ENCODE assay signal across 9 mouse cellular contexts in genomic region chr11:81974577-81974976, GRCm38 (mm10). TPM values are rescaled to one million over a fixed set of nuclear protein-coding genes. Genes with fewer than 3 reads are reported as not detected.
DNase-seq lines count a peak whose midpoint lies in the region; ATAC-seq and TF ChIP-seq lines count a peak whose summit lies in the region.
"Had no signal": no experiment of that assay in that cellular context is flagged by ENCODE, and none has a peak within 500 bp of the region (broad histone marks: within the 10 kb centered on the region; RNA-seq: fewer than 3 reads in every experiment).

No protein-coding gene starts in this region.

- no peak overlapping the region for H3K27ac ChIP-seq in left cerebral cortex, adult 2 months
- no peak overlapping the region for H3K27ac ChIP-seq in cerebellum, adult 2 months (ENCODE audit: insufficient read depth, low read length)
- H3K27ac ChIP-seq in embryonic fibroblast, embryonic 13.5 days (ENCODE audit: insufficient read depth, low read length), result no peak overlapping the region
- no peak overlapping the region for H3K27ac ChIP-seq in liver, embryonic 11.5 days (ENCODE audit: low read depth, low read length)
- H3K27ac ChIP-seq: liver, embryonic 15.5 days had no signal

- no peaks in the 10 kb centered on the region; the same call in 1 of the 2 replicates for H3K27me3 ChIP-seq in cerebellum, adult 2 months (ENCODE audit: control insufficient read depth, insufficient read depth, low read length)
- peaks cover 4% of the 10 kb centered on the region; the same call in 1 of the 2 replicates for H3K27me3 ChIP-seq in liver, embryonic 11.5 days (replicated peaks; ENCODE audit: control insufficient read depth, insufficient read depth, low read length)

- no peaks in the 10 kb centered on the region for H3K4me1 ChIP-seq in cerebellum, adult 2 months (ENCODE audit: control insufficient read depth, insufficient read depth, low read length)
- no peaks in the 10 kb centered on the region for H3K4me1 ChIP-seq in embryonic fibroblast, embryonic 13.5 days (ENCODE audit: control insufficient read depth, insufficient read depth, low read length)
- no peaks in the 10 kb centered on the region for H3K4me1 ChIP-seq in liver, embryonic 11.5 days (replicated peaks; ENCODE audit: control insufficient read depth, insufficient read depth, low read length)
- H3K4me1 ChIP-seq: liver, embryonic 15.5 days had no signal

- H3K9me3 ChIP-seq in liver, embryonic 11.5 days (ENCODE audit: control insufficient read depth, low read length), result no peaks in the 10 kb centered on the region
- H3K9me3 ChIP-seq: liver, embryonic 15.5 days had no signal

- H3K36me3 ChIP-seq in liver, embryonic 11.5 days (ENCODE audit: control insufficient read depth, insufficient read depth, low read length), result no peaks in the 10 kb centered on the region
- H3K36me3 ChIP-seq: liver, embryonic 15.5 days had no signal

- H3K4me2 ChIP-seq in liver, embryonic 11.5 days, result no peak overlapping the region
- H3K4me2 ChIP-seq: liver, embryonic 15.5 days had no signal

- TF ChIP-seq CTCF in left cerebral cortex, adult 2 months (IDR thresholded peaks at IDR 0.05), result peak; percentile 70
- peak; percentile 50 for TF ChIP-seq CTCF in cerebellum, adult 2 months (IDR thresholded peaks at IDR 0.05; ENCODE audit: borderline replicate concordance, insufficient read depth, low read depth, low read length)
- TF ChIP-seq CTCF in embryonic fibroblast, embryonic 13.5 days (IDR thresholded peaks at IDR 0.05; ENCODE audit: borderline replicate concordance, insufficient read depth, low read length), result peak; percentile 62

- no peak for TF ChIP-seq POLR2A in cerebellum, adult 2 months (IDR thresholded peaks at IDR 0.05; ENCODE audit: borderline replicate concordance, insufficient read depth, low read length)
- TF ChIP-seq POLR2A in embryonic fibroblast, embryonic 13.5 days (IDR thresholded peaks at IDR 0.05; ENCODE audit: low read depth, low read length), result no peak

- no peak overlapping the region for H3K9ac ChIP-seq in liver, embryonic 11.5 days (ENCODE audit: low read depth, low read length)
- H3K9ac ChIP-seq: liver, embryonic 15.5 days had no signal

- 40% methylated on average over 5 of the region's 5 CpGs for WGBS in cerebellum, adult 2 months
- WGBS in liver, embryonic 11.5 days, result 38% methylated on average over 5 of the region's 5 CpGs

- H3K4me3 ChIP-seq in left cerebral cortex, adult 2 months, result no peak overlapping the region
- no peak overlapping the region for H3K4me3 ChIP-seq in cerebellum, adult 2 months (replicated peaks; ENCODE audit: insufficient read depth, low read depth, low read length)
- no peak overlapping the region for H3K4me3 ChIP-seq in embryonic fibroblast, embryonic 13.5 days (ENCODE audit: insufficient read depth, low read length)
- H3K4me3 ChIP-seq in liver, embryonic 11.5 days (ENCODE audit: low read depth, low read length), result no peak overlapping the region
- H3K4me3 ChIP-seq: liver, embryonic 15.5 days had no signal

- intact Hi-C loops in left cerebral cortex, adult 2 months (cut with DNase I), result loop anchor here (2.0 to 5.0 kb wide), 2 partner anchors 207 to 340 kb away; no protein-coding TSS in a partner anchor
- intact Hi-C loops in heart, postnatal 25 days (cut with DNase I), result loop anchor here (10.0 kb wide), 1 partner anchor 340 kb away; no protein-coding TSS in a partner anchor

- DNase-seq in left cerebral cortex, adult 2 months (ENCODE audit: extremely low spot score in 1 of 2, low spot score in 2 of 2), result no peak
- no peak for DNase-seq in left cerebral cortex, adult 8-10 months (ENCODE audit: low spot score in 2 of 2)
- DNase-seq in cerebellum, adult 2 months, result peak; percentile 8 to 13
- peak; percentile 48 for DNase-seq in retina, embryonic 14.5 days (ENCODE audit: low spot score)
- no peak for DNase-seq in heart, postnatal 25 days (ENCODE audit: low spot score)
- no peak for DNase-seq in liver, embryonic 11.5 days (ENCODE audit: low spot score)

- ATAC-seq in erythroblast, adult 5-6 weeks (replicated peaks; ENCODE audit: low FRiP score, poor library complexity, severe bottlenecking), result no peak
- no peak for ATAC-seq in liver, embryonic 11.5 days (replicated peaks; ENCODE audit: low FRiP score)

RNA-seq across cellular contexts. Expression of gene Asic2, which starts 6.3 kb away (rescaled TPM):
- total RNA-seq in left cerebral cortex, adult 2 months (2021), result 10 to 100 TPM; 65.7 to 75.2 TPM
- 10 to 100 TPM; 60.0 to 62.0 (median 60.9) TPM for total RNA-seq in left cerebral cortex, adult 8-10 months (2022)
- polyA plus RNA-seq in cerebellum, adult 2 months (2012; rRNA removed), result 39.7 and 43.2 TPM in 2 replicates
- not detected in 2 replicates for polyA plus RNA-seq in embryonic fibroblast, embryonic 13.5 days (2011; ENCODE audit: insufficient read length, low read depth, missing spikeins)
- not detected in 2 replicates for total RNA-seq in erythroblast, adult 5-6 weeks (2015; ENCODE audit: low replicate concordance)
- not detected in 2 replicates for total RNA-seq in erythroblast, adult 5-6 weeks (2017; ENCODE audit: low replicate concordance)
- total RNA-seq in heart, postnatal 25 days (2021), result not detected
- polyA plus RNA-seq in liver, embryonic 11.5 days (2014; fragmentation: Nextera tagmentation; extraction: Ambion mirVana), result 0.18 and 0.27 TPM in 2 replicates

Comparison
In these comparisons a context has a peak if more than half of its experiments do, and no peak if none do; other contexts are left out.
1. DNase-seq: peak in cerebellum, adult 2 months (2 of 2) and retina, embryonic 14.5 days (single experiment); none in left cerebral cortex, adult 2 months (0 of 2), left cerebral cortex, adult 8-10 months (0 of 2), heart, postnatal 25 days (single experiment) and liver, embryonic 11.5 days (single experiment).
2. RNA of gene Asic2, which starts 6.3 kb away (total RNA-seq): 65.7 to 75.2 TPM in left cerebral cortex, adult 2 months and 60.0 to 62.0 TPM in left cerebral cortex, adult 8-10 months; not detected in heart, postnatal 25 days and not detected in erythroblast, adult 5-6 weeks; every median in the first group is over 10 times any median in the second.
3. Peak in every context shown above with its lines, with median percentiles within 50 percentile points of each other: CTCF ChIP-seq.